Mouse (Mus musculus) heart, embryonic 10.5 days (tissue): Measurements from ENCODE around the gene Tle6. TPM values are rescaled to one million over a fixed set of nuclear protein-coding genes. Genes with fewer than 3 reads are reported as not detected.

Experiments used
- DNase-seq: peaks from one replicate; pipeline ENCODE4 v3.0.0-alpha.2; 2017; ENCODE audit warnings: low spot score
- H3K27ac ChIP-seq: fragments of 300-500 bp; sonication (generic); 2 replicates; pipeline ENCODE4 v1.5.1; 2016; ENCODE audit warnings: mild to moderate bottlenecking
- H3K27me3 ChIP-seq: fragments of 300-500 bp; sonication (generic); 2 replicates; pipeline ENCODE4 v1.6.1; 2016; ENCODE audit warnings: mild to moderate bottlenecking; ENCODE audit not compliant: poor library complexity, insufficient read depth, severe bottlenecking
- H3K36me3 ChIP-seq: fragments of 300-500 bp; sonication (generic); 2 replicates; pipeline ENCODE4 v1.6.1; 2016; ENCODE audit warnings: mild to moderate bottlenecking, moderate library complexity
- H3K4me1 ChIP-seq: fragments of 300-500 bp; sonication (generic); 2 replicates; pipeline ENCODE4 v1.6.1; 2016; ENCODE audit warnings: mild to moderate bottlenecking
- H3K4me3 ChIP-seq: fragments of 300-500 bp; sonication (generic); 2 replicates; pipeline ENCODE4 v1.5.1; 2016; ENCODE audit warnings: mild to moderate bottlenecking, moderate library complexity
- H3K9me3 ChIP-seq: fragments of 300-500 bp; sonication (generic); 2 replicates; pipeline ENCODE4 v1.6.1; 2016; ENCODE audit warnings: mild to moderate bottlenecking, moderate library complexity
- WGBS: fragments of 180-500 bp; shearing (Covaris S2); methylation state at CpG from one replicate; pipeline ENCODE4 v1.1.7; 2016; 5-methylcytosine and 5-hydroxymethylcytosine counted together
- polyA plus RNA-seq: library from polyadenylated mRNA; unstranded; fragments of >200 nt; fragmentation: Nextera tagmentation; extraction: Ambion mirVana; gene quantifications from 2 replicates; pipeline ENCODE4 v1.2.1, GENCODE M21; 2016

Gene Tle6
- polyA plus RNA-seq, 1 experiment from 2014 or later: 29.0 TPM

DNA sequence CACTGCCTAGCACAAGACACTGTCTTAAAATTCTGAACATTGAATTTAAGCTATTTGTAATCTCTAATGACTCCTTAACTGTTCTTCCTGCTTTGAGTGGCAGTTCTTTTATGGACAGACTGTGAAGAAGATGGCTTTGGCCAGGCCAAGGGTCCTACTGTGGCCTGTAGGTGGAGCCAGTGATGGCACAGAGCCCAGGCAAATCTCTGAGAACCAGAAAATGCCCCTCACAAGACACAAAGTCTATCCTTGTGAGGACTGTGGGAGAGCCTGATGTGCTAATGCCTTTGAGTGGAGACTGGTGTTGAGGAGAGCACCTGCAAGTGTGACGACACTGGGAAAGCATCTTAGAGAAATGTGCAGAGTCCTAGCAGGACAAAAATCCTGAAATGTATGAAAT lies 7.4 kb upstream of the Tle6 start:
- Histone ChIP-seq H3K4me1 (peaks cover 15% of the 10 kb centered on the region; the same call in 1 of the 2 replicates), H3K27ac (no peak overlapping the region), H3K4me3 (no peak overlapping the region), H3K27me3 (no peaks in the 10 kb centered on the region; the same call in 1 of the 2 replicates), H3K36me3 (peaks cover 18% of the 10 kb centered on the region; the same call in 1 of the 2 replicates), H3K9me3 (no peaks in the 10 kb centered on the region)
- no peak for DNase-seq
- WGBS: 82% methylated on average over 1 of the region's 1 CpGs

DNA sequence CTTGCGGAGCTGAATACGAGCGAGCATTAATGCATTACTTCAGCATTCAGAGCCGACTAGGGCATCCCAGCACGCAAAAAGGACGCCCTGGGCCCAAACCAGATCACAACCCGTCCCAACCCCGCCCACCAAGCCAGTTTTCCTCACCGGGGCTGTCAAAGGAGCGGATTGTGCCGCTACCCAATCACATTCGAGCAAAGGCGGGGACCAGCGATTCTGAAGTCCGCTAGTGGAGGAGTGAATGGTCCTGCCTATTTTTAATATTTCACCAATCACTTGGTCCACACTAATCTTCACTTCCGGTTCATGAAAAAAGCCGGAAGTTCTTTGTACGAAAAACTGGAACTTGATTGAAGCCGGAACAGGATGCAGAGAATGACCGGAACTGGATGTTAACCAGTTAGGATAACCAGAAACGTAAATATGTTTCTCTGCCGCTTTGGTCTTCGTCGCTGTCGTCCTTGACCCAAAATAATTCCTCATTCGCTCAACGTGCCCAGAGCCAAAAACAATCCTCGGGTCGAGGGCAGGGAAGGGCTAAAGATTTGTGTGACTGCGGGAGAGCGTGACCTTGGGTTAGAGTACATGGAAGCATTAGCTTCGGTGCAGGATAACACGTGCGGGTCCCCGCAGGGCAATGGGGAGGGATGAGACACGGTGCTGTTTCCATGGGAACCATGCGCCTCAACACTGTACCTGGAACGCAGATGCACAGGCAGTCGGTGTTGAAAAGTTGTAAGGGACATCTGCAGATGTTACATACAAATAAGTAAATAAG lies 5.3 kb upstream of the Tle6 start, which contains the start of gene BC025920:
Gene BC025920, plus strand, starts transcription at position 297 of the 778 bp plus-strand sequence.
- peak within 1 kb of the TSS; percentile 92 for H3K27ac ChIP-seq
- peak within 1 kb of the TSS; percentile 69 for H3K4me3 ChIP-seq
- peaks cover 22% of the 10 kb centered on the region for H3K4me1 ChIP-seq
- H3K36me3 ChIP-seq: peaks cover 18% of the 10 kb centered on the region; the same call in 1 of the 2 replicates
- WGBS: 1% methylated on average over 39 of the region's 39 CpGs
- DNase-seq: peak; percentile 99
- no peaks in the 10 kb centered on the region for H3K9me3 ChIP-seq
- no peaks in the 10 kb centered on the region for H3K27me3 ChIP-seq

DNA sequence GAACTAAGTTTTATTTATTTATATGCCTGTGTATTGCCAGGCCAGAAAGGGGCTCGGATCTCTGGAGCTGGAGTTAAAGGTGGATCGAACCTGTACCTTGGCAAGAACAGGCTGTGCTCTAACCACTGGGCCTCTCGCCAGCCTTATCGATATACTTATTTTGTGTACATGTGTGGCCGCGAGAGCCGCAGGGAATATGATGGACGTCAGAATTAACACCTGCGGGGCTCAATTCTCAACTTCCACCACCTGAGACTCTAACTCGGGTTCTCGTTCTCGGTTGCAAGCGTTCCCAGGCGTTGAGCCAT lies 4.7 kb upstream of the Tle6 start:
- Histone ChIP-seq H3K4me3 (peak overlapping the region; percentile 69), H3K9me3 (no peaks in the 10 kb centered on the region), H3K27ac (peak overlapping the region; percentile 80), H3K4me1 (peaks cover 27% of the 10 kb centered on the region), H3K36me3 (peaks cover 18% of the 10 kb centered on the region; the same call in 1 of the 2 replicates), H3K27me3 (no peaks in the 10 kb centered on the region)
- no peak for DNase-seq
- 4% methylated on average over 14 of the region's 14 CpGs for WGBS

DNA sequence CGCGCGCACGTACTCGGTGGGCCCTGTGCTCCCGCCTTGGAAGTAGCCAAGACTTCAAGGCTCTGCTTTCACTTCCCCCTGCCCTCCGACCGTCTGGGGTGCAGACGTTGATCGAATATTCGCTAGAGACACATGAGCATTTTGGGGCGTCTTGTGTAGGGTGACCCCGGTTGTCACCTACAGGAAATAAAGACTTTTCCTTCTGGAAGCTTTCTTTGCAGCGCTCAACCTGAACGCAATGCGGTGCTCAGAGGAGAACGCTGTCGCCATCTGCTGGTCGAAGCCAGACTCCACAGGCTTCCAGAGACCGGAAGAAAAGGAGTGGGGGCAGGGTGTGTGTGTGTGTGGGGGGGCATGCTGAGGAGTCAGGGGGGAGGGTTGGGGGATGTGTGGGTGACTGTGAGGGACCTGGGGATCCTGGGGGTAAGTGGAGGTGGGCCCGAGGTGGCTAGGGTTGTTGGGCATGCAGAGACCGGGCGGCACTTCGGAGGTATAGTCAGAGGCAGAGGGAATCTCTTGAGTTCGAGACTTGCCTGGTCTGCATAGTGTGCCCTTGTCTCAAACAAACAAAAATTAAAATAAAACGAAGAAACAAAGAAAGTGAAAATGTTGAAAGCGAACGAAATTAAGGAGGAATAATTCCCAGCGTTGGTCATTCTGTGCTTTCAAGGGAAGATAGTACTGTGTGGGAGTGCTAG lies 4.2 kb upstream of the Tle6 start:
- H3K4me1 ChIP-seq: peaks cover 32% of the 10 kb centered on the region
- DNase-seq: peak; percentile 93
- H3K27me3 ChIP-seq: no peaks in the 10 kb centered on the region
- H3K4me3 ChIP-seq: peak overlapping the region; percentile 69
- H3K36me3 ChIP-seq: peaks cover 18% of the 10 kb centered on the region; the same call in 1 of the 2 replicates
- peak overlapping the region; percentile 80 for H3K27ac ChIP-seq
- 20% methylated on average over 29 of the region's 29 CpGs for WGBS
- no peaks in the 10 kb centered on the region for H3K9me3 ChIP-seq

DNA sequence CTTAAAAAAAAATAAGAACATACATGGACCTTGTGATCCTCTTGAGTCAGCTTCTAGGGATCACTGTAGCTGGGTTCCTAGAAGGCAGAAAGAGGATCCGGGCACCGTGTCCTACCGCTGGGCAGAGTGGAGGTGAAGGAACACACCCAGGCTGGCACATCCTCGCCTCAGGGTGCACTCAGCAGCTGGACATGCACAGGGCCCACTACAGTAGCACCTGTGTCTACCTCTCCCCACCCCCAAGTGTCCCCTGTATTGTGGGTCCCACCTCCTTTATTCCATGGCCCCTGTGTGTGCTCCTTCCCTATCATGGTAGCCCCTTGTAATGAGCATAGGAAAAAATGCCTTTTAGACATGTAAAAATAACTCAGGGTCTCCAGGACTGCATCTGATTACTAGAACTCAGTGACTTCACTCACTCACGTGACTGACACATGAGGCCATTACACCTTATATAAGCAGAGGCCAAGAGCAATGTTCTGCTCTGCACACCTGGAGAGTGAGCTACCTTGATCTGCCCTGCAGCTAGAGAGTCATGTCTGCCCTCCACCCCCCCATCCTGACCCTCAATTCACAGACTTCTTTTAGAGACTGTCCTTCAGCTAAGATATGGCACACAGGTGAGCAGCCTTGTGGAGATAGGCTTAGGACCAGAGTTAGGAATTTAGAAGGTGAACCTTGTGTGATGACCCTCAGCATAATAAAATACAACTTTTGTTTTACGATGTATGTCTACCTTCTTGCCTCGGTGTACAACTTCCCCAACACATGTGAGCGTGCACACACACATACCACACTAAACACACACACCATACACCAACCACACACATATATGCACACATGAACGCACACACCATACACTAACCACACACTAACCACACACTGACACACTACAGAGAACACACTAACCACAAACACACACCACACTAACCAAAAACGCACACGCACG lies 3.4 kb upstream of the Tle6 start:
- WGBS: 77% methylated on average over 12 of the region's 12 CpGs
- Histone ChIP-seq H3K4me3 (peak overlapping the region; percentile 69; the same call in 1 of the 2 replicates), H3K27me3 (no peaks in the 10 kb centered on the region), H3K9me3 (no peaks in the 10 kb centered on the region), H3K27ac (peak overlapping the region; percentile 80), H3K36me3 (peaks cover 16% of the 10 kb centered on the region; the same call in 1 of the 2 replicates), H3K4me1 (peaks cover 39% of the 10 kb centered on the region)
- DNase-seq: no peak

DNA sequence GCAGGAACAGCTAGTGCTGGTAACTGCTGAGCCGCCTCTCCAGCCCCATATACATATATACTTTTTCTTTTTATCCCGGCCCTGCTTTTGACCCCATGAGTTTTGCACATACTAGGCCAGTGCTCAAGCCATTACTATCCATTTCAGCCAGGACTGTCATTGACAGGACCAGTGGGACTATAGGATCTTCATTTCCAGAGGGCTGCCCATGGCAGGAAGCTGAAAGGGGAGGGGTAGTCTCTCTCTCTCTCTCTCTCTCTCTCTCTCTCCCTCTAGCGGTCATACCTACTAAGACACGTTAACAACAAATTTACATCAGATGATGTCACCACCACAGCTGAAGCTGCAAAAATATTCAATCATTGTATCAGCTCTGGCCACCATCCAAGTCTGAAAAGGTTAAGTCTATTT lies 1.9 kb upstream of the Tle6 start:
- 0 out of 2 replicates have a peak, but pooled peaks cover 2% of the 10 kb centered on the region for H3K36me3 ChIP-seq
- peaks cover 3% of the 10 kb centered on the region for H3K27me3 ChIP-seq
- H3K4me1 ChIP-seq: peaks cover 48% of the 10 kb centered on the region
- no peak overlapping the region for H3K4me3 ChIP-seq
- DNase-seq: no peak
- no peaks in the 10 kb centered on the region for H3K9me3 ChIP-seq
- H3K27ac ChIP-seq: no peak overlapping the region
- 23% methylated on average over 4 of the region's 4 CpGs for WGBS

DNA sequence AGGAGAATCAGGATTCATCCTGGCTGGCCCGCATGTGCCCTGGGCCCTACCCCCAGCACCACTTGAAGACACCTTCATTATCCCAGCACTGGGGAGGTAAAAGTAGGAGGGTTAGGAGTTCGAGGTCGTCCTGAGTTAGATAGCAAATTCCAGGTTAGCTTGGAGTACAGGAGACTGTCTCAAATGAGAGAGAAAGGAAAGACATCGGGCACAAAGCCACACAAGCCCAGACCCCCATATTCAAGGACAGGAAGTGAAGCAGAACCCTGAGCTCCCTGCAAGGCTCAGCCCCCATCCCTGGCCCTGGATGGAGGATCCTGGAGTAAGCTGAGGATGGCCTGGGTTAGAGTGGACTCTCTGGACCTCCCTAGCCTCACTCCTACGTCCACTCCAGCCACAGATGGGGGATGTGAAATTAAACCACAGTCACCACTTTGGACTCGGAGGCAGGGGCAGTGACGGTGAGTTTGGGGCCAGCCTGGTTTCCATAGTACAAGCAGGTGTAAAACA lies 578 bp upstream of the Tle6 start:
- Histone ChIP-seq H3K4me3 (peak overlapping the region; percentile 48), H3K27ac (peak overlapping the region; percentile 83), H3K4me1 (peaks cover 57% of the 10 kb centered on the region), H3K9me3 (no peaks in the 10 kb centered on the region), H3K27me3 (peaks cover 9% of the 10 kb centered on the region), H3K36me3 (no peaks in the 10 kb centered on the region)
- no peak for DNase-seq
- whole genome bisulfite sequencing: 24% methylated on average over 7 of the region's 7 CpGs

DNA sequence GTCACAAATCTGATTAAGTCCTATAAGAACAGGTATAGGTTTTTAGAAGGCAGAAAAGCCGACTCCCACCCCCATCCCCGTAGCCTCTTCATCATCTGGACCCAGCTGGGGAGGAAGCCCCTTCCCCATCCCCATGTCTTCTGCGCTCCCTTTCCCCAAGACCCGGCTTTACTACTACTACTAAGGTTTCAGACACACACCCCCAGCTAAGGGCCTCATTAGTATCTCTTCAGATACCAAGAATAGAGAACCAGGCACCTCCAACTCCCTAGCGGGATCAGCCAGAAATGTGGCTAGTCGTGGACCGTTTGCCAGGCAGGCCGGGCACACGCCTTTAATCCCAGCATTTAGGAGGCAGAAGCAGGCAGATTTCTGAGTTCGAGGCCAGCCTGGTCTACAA lies 777 bp downstream of the Tle6 start:
- no peaks in the 10 kb centered on the region for H3K36me3 ChIP-seq
- peaks cover 20% of the 10 kb centered on the region for H3K27me3 ChIP-seq
- 42% methylated on average over 10 of the region's 10 CpGs for WGBS
- peaks cover 63% of the 10 kb centered on the region for H3K4me1 ChIP-seq
- H3K9me3 ChIP-seq: no peaks in the 10 kb centered on the region
- H3K4me3 ChIP-seq: peak overlapping the region; percentile 48
- no peak for DNase-seq
- H3K27ac ChIP-seq: peak overlapping the region; percentile 83

DNA sequence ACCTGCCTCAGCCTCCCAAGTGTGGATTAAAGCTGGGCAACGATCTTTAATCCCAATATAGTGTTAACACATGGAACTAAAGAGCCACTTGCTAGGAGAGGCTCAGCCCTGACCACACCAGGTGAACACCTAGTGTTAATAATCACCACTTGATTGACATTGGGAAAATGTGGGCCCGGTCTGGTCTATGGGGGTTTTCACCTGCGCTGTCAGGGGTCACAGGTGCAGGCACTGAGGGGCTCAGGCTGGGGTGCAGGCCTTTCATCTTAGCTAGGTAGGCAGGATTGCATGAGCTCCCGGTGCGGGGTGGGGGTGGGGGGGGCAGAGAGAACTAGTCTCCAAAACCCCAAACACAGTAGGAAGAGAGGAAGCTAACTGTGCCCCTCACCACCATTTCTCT lies 1.2 kb downstream of the Tle6 start:
- Histone ChIP-seq H3K27ac (0 out of 2 replicates have a peak overlapping the region, but pooled peaks have one; percentile 83), H3K4me1 (peaks cover 62% of the 10 kb centered on the region), H3K4me3 (no peak overlapping the region), H3K9me3 (no peaks in the 10 kb centered on the region), H3K27me3 (peaks cover 25% of the 10 kb centered on the region), H3K36me3 (no peaks in the 10 kb centered on the region)
- WGBS: 69% methylated on average over 5 of the region's 5 CpGs
- DNase-seq: no peak

DNA sequence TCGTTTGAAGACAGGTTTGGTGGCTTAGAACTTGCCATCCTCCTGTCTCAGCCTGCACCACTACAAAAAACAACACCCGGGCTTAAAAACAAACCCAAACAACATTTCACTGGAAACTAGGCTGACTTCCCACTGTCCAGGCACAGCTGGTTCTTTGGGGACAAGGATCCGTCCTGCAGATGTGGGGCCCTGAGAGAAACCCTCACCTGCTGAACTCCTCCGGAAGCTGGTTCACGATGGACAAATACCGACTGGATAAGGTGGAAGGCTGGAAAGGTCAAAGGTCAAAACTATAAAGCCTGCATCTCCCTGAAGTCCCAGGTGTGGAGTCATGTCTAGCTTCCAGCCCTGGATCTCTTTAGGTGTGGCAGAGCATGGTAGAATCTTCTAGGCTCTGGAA lies 2.0 kb downstream of the Tle6 start:
- no peak for DNase-seq
- H3K4me1 ChIP-seq: peaks cover 62% of the 10 kb centered on the region
- H3K9me3 ChIP-seq: no peaks in the 10 kb centered on the region
- no peak overlapping the region for H3K27ac ChIP-seq
- 54% methylated on average over 6 of the region's 6 CpGs for WGBS
- no peak overlapping the region for H3K4me3 ChIP-seq
- no peaks in the 10 kb centered on the region for H3K36me3 ChIP-seq
- peaks cover 32% of the 10 kb centered on the region for H3K27me3 ChIP-seq

DNA sequence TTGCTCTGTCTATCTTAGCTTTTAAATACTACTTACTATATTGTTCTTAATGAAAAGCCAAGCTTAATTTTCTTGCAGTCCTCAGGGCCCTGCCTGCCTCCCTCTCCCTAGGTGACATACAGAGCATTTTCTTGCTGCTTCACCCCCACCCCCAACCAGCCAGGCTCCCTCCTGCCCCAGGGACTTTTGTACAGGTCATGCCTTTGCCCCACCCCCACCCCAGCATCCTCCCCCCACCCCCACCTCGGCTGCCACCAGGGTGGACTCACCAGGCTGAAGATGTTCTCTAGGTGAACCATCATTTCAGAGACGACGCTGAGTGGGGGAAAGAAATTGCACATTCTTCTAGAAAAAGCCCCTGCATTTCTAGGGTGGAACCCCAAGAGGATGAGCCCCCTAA lies 2.5 kb downstream of the Tle6 start:
- Histone ChIP-seq H3K4me1 (peaks cover 62% of the 10 kb centered on the region), H3K27ac (no peak overlapping the region), H3K4me3 (no peak overlapping the region), H3K27me3 (peaks cover 38% of the 10 kb centered on the region), H3K9me3 (no peaks in the 10 kb centered on the region), H3K36me3 (no peaks in the 10 kb centered on the region)
- no peak for DNase-seq
- WGBS: 51% methylated on average over 3 of the region's 3 CpGs
